Mouse (Mus musculus): Measurements from ENCODE around the gene Tshb. TPM values are rescaled to one million over a fixed set of nuclear protein-coding genes. Genes with fewer than 3 reads are reported as not detected.

Gene Tshb
- total and polyA plus RNA-seq, 2 experiments from 2014 or later: not detected

GRCm38 (mm10) chr3:102752457-102752856 lies 30.1 kb downstream of the Tshb start:
- WGBS: 52% methylated on average over 5 of the region's 5 CpGs
- H3K27me3 ChIP-seq (ENCODE audit: control insufficient read depth, insufficient read depth, low read length): no peaks in the 10 kb centered on the region
- no peak overlapping the region for H3K27ac ChIP-seq (ENCODE audit: low read depth)
- H3K4me2 ChIP-seq (ENCODE audit: low read depth, low read length): no peak overlapping the region
- no peaks in the 10 kb centered on the region for H3K9me3 ChIP-seq (replicated peaks; ENCODE audit: control insufficient read depth, low read length)
- H3K36me3 ChIP-seq (replicated peaks; ENCODE audit: control insufficient read depth, insufficient read depth, low read length): peaks cover 23% of the 10 kb centered on the region; the same call in 1 of the 2 replicates
- peaks cover 24% of the 10 kb centered on the region for H3K4me1 ChIP-seq (ENCODE audit: control insufficient read depth, insufficient read depth)
- H3K9ac ChIP-seq (replicated peaks; ENCODE audit: low read depth, low read length): no peak overlapping the region
- TF ChIP-seq CTCF (IDR thresholded peaks at IDR 0.05; ENCODE audit: low read depth): no peak
- TF ChIP-seq EP300 (IDR thresholded peaks at IDR 0.05; ENCODE audit: low read depth): no peak
- H3K4me3 ChIP-seq (ENCODE audit: low read depth, low read length): no peak overlapping the region
- peak; percentile 20 for DNase-seq (ENCODE audit: low spot score)
- 0 out of 2 replicates have a peak, but pooled peaks have one; percentile 19 for ATAC-seq (ENCODE audit: insufficient read depth, low read depth)

GRCm38 (mm10) chr3:102752053-102752452 lies 30.5 kb downstream of the Tshb start:
- DNase-seq (ENCODE audit: low spot score) (peak; percentile 1), ATAC-seq (ENCODE audit: insufficient read depth, low read depth) (no peak)
- H3K36me3 ChIP-seq (replicated peaks; ENCODE audit: control insufficient read depth, insufficient read depth, low read length): peaks cover 23% of the 10 kb centered on the region; the same call in 1 of the 2 replicates
- no peak overlapping the region for H3K4me3 ChIP-seq (ENCODE audit: low read depth, low read length)
- H3K9me3 ChIP-seq (replicated peaks; ENCODE audit: control insufficient read depth, low read length): no peaks in the 10 kb centered on the region
- TF ChIP-seq EP300 (IDR thresholded peaks at IDR 0.05; ENCODE audit: low read depth) (no peak), CTCF (IDR thresholded peaks at IDR 0.05; ENCODE audit: low read depth) (no peak)
- H3K4me1 ChIP-seq (ENCODE audit: control insufficient read depth, insufficient read depth): peaks cover 21% of the 10 kb centered on the region
- 82% methylated on average over 4 of the region's 4 CpGs for WGBS
- H3K9ac ChIP-seq (replicated peaks; ENCODE audit: low read depth, low read length): no peak overlapping the region
- no peak overlapping the region for H3K4me2 ChIP-seq (ENCODE audit: low read depth, low read length)
- no peaks in the 10 kb centered on the region for H3K27me3 ChIP-seq (ENCODE audit: control insufficient read depth, insufficient read depth, low read length)
- H3K27ac ChIP-seq (ENCODE audit: low read depth): no peak overlapping the region

GRCm38 (mm10) chr3:102751536-102751935 lies 31.0 kb downstream of the Tshb start:
- H3K36me3 ChIP-seq (replicated peaks; ENCODE audit: control insufficient read depth, insufficient read depth, low read length): peaks cover 23% of the 10 kb centered on the region; the same call in 1 of the 2 replicates
- H3K4me1 ChIP-seq (ENCODE audit: control insufficient read depth, insufficient read depth): peaks cover 16% of the 10 kb centered on the region
- H3K9me3 ChIP-seq (replicated peaks; ENCODE audit: control insufficient read depth, low read length): no peaks in the 10 kb centered on the region
- H3K9ac ChIP-seq (replicated peaks; ENCODE audit: low read depth, low read length): no peak overlapping the region
- no peak overlapping the region for H3K4me3 ChIP-seq (ENCODE audit: low read depth, low read length)
- WGBS: 82% methylated on average over 3 of the region's 3 CpGs
- DNase-seq (ENCODE audit: low spot score) (peak; percentile 0), ATAC-seq (ENCODE audit: insufficient read depth, low read depth) (no peak)
- H3K27ac ChIP-seq (ENCODE audit: low read depth): no peak overlapping the region
- TF ChIP-seq CTCF (IDR thresholded peaks at IDR 0.05; ENCODE audit: low read depth): no peak
- no peak for TF ChIP-seq EP300 (IDR thresholded peaks at IDR 0.05; ENCODE audit: low read depth)
- H3K4me2 ChIP-seq (ENCODE audit: low read depth, low read length): no peak overlapping the region
- H3K27me3 ChIP-seq (ENCODE audit: control insufficient read depth, insufficient read depth, low read length): no peaks in the 10 kb centered on the region

- no peak for ATAC-seq (ENCODE audit: insufficient read depth, low read depth)
- peaks cover 23% of the 10 kb centered on the region; the same call in 1 of the 2 replicates for H3K36me3 ChIP-seq (replicated peaks; ENCODE audit: control insufficient read depth, insufficient read depth, low read length)
- TF ChIP-seq CTCF (IDR thresholded peaks at IDR 0.05; ENCODE audit: low read depth): no peak
- no peak for TF ChIP-seq EP300 (IDR thresholded peaks at IDR 0.05; ENCODE audit: low read depth)
- H3K9ac ChIP-seq (replicated peaks; ENCODE audit: low read depth, low read length): no peak overlapping the region
- WGBS: 81% methylated on average over 5 of the region's 5 CpGs
- peaks cover 12% of the 10 kb centered on the region for H3K4me1 ChIP-seq (ENCODE audit: control insufficient read depth, insufficient read depth)
- H3K4me3 ChIP-seq (ENCODE audit: low read depth, low read length): no peak overlapping the region
- H3K27ac ChIP-seq (ENCODE audit: low read depth): no peak overlapping the region
- DNase-seq (ENCODE audit: low spot score): no peak
- no peak overlapping the region for H3K4me2 ChIP-seq (ENCODE audit: low read depth, low read length)
- H3K9me3 ChIP-seq (replicated peaks; ENCODE audit: control insufficient read depth, low read length): no peaks in the 10 kb centered on the region
- H3K27me3 ChIP-seq (ENCODE audit: control insufficient read depth, insufficient read depth, low read length): no peaks in the 10 kb centered on the region
Observed at GRCm38 (mm10) chr3:102751136-102751535, 31.4 kb downstream of the Tshb start.

- no peak overlapping the region for H3K4me2 ChIP-seq (ENCODE audit: low read depth, low read length)
- TF ChIP-seq CTCF (IDR thresholded peaks at IDR 0.05; ENCODE audit: low read depth) (no peak), EP300 (IDR thresholded peaks at IDR 0.05; ENCODE audit: low read depth) (no peak)
- H3K27me3 ChIP-seq (ENCODE audit: control insufficient read depth, insufficient read depth, low read length): no peaks in the 10 kb centered on the region
- ATAC-seq (ENCODE audit: insufficient read depth, low read depth): no peak
- WGBS: 68% methylated on average over 5 of the region's 5 CpGs
- no peak for DNase-seq (ENCODE audit: low spot score)
- H3K27ac ChIP-seq (ENCODE audit: low read depth): no peak overlapping the region
- H3K9ac ChIP-seq (replicated peaks; ENCODE audit: low read depth, low read length): no peak overlapping the region
- H3K4me3 ChIP-seq (ENCODE audit: low read depth, low read length): no peak overlapping the region
- H3K4me1 ChIP-seq (ENCODE audit: control insufficient read depth, insufficient read depth): peaks cover 13% of the 10 kb centered on the region
- peaks cover 23% of the 10 kb centered on the region; the same call in 1 of the 2 replicates for H3K36me3 ChIP-seq (replicated peaks; ENCODE audit: control insufficient read depth, insufficient read depth, low read length)
- H3K9me3 ChIP-seq (replicated peaks; ENCODE audit: control insufficient read depth, low read length): no peaks in the 10 kb centered on the region
Observed at GRCm38 (mm10) chr3:102748686-102749085, 33.8 kb downstream of the Tshb start.

GRCm38 (mm10) chr3:102748038-102748437 lies 34.5 kb downstream of the Tshb start:
- Histone ChIP-seq H3K4me3 (ENCODE audit: low read depth, low read length) (no peak overlapping the region), H3K4me1 (ENCODE audit: control insufficient read depth, insufficient read depth) (peaks cover 16% of the 10 kb centered on the region), H3K27ac (ENCODE audit: low read depth) (no peak overlapping the region), H3K4me2 (ENCODE audit: low read depth, low read length) (no peak overlapping the region), H3K27me3 (ENCODE audit: control insufficient read depth, insufficient read depth, low read length) (no peaks in the 10 kb centered on the region), H3K9me3 (replicated peaks; ENCODE audit: control insufficient read depth, low read length) (no peaks in the 10 kb centered on the region), H3K36me3 (replicated peaks; ENCODE audit: control insufficient read depth, insufficient read depth, low read length) (peaks cover 20% of the 10 kb centered on the region; the same call in 1 of the 2 replicates), H3K9ac (replicated peaks; ENCODE audit: low read depth, low read length) (no peak overlapping the region)
- no peak for TF ChIP-seq CTCF (IDR thresholded peaks at IDR 0.05; ENCODE audit: low read depth)
- TF ChIP-seq EP300 (IDR thresholded peaks at IDR 0.05; ENCODE audit: low read depth): no peak
- WGBS: 73% methylated on average over 3 of the region's 3 CpGs
- no peak for DNase-seq (ENCODE audit: low spot score)
- no peak for ATAC-seq (ENCODE audit: insufficient read depth, low read depth)

All from heart, postnatal 0 days (tissue).